Mouse (Mus musculus): ENCODE data around the gene Gm20388. TPM values are rescaled to one million over a fixed set of nuclear protein-coding genes. Genes with fewer than 3 reads are reported as not detected.
"Not testable (repeated sequence)": the region's sequence is repeated elsewhere in the genome, so short reads cannot be mapped to it uniquely, and the experiment has no call there.

The Gm20388 gene
- polyA plus RNA-seq, 1 experiment from 2014 or later: not detected

- H3K4me2 ChIP-seq: no peak overlapping the region
- H3K4me1 ChIP-seq: peaks cover 77% of the 10 kb centered on the region
- H3K9ac ChIP-seq: no peak overlapping the region
These were observed 3127.7 kb downstream of the Gm20388 start for GRCm38 (mm10) chr8:123038351-123038750.

GRCm38 (mm10) chr8:123039376-123040109, 3128.9 kb downstream of the Gm20388 start:
- H3K4me3 ChIP-seq: peak overlapping the region; percentile 100

More at GRCm38 (mm10) chr8:123038351-123038750, 3127.7 kb downstream of the Gm20388 start:
- 29% methylated on average over 2 of the region's 2 CpGs for WGBS
- Histone ChIP-seq H3K36me3 (no peaks in the 10 kb centered on the region), H3K4me3 (no peak overlapping the region), H3K27ac (replicated peaks) (no peak overlapping the region), H3K9me3 (no peaks in the 10 kb centered on the region), H3K27me3 (replicated peaks) (no peaks in the 10 kb centered on the region)
- no peak for ATAC-seq (ENCODE audit: extremely low read depth, insufficient number of reproducible peaks, low FRiP score, low TSS enrichment)

GRCm38 (mm10) chr8:123040110-123040650, 3129.5 kb downstream of the Gm20388 start:
- H3K36me3 ChIP-seq: 0 out of 2 replicates have a peak, but pooled peaks cover 2% of the 10 kb centered on the region
- ATAC-seq (ENCODE audit: extremely low read depth, insufficient number of reproducible peaks, low FRiP score, low TSS enrichment): no peak
- H3K27ac ChIP-seq (replicated peaks): peak overlapping the region; percentile 93
- 20% methylated on average over 4 of the region's 4 CpGs for WGBS
- H3K4me3 ChIP-seq: peak overlapping the region; percentile 100
- H3K4me1 ChIP-seq: peaks cover 71% of the 10 kb centered on the region
- no peaks in the 10 kb centered on the region for H3K27me3 ChIP-seq (replicated peaks)
- H3K9ac ChIP-seq: peak overlapping the region; percentile 100
- H3K4me2 ChIP-seq: peak overlapping the region; percentile 87
- H3K9me3 ChIP-seq: no peaks in the 10 kb centered on the region

More at GRCm38 (mm10) chr8:123039376-123040109, 3128.9 kb downstream of the Gm20388 start:
- no peaks in the 10 kb centered on the region for H3K27me3 ChIP-seq (replicated peaks)
- ATAC-seq (ENCODE audit: extremely low read depth, insufficient number of reproducible peaks, low FRiP score, low TSS enrichment): no peak
- H3K27ac ChIP-seq (replicated peaks): no peak overlapping the region; the same call in 1 of the 2 replicates
- H3K4me1 ChIP-seq: peaks cover 77% of the 10 kb centered on the region
- 0 out of 2 replicates have a peak, but pooled peaks cover 2% of the 10 kb centered on the region for H3K36me3 ChIP-seq
- no peaks in the 10 kb centered on the region for H3K9me3 ChIP-seq
- H3K9ac ChIP-seq: peak overlapping the region; percentile 12
- H3K4me2 ChIP-seq: peak overlapping the region; percentile 87
- 73% methylated on average over 11 of the region's 11 CpGs for WGBS

GRCm38 (mm10) chr8:123041008-123041773, 3130.6 kb downstream of the Gm20388 start:
- Histone ChIP-seq H3K9me3 (no peaks in the 10 kb centered on the region), H3K4me3 (peak overlapping the region; percentile 100), H3K4me1 (peaks cover 60% of the 10 kb centered on the region), H3K27me3 (replicated peaks) (no peaks in the 10 kb centered on the region), H3K4me2 (peak overlapping the region; percentile 87), H3K9ac (peak overlapping the region; percentile 100), H3K36me3 (0 out of 2 replicates have a peak, but pooled peaks cover 8% of the 10 kb centered on the region), H3K27ac (replicated peaks) (peak overlapping the region; percentile 93)
- no peak for ATAC-seq (ENCODE audit: extremely low read depth, insufficient number of reproducible peaks, low FRiP score, low TSS enrichment)
- WGBS: under 1% methylated on average over 70 of the region's 71 CpGs

GRCm38 (mm10) chr8:123041774-123042105, 3131.1 kb downstream of the Gm20388 start:
- 0 out of 2 replicates have a peak, but pooled peaks cover 8% of the 10 kb centered on the region for H3K36me3 ChIP-seq
- ATAC-seq (ENCODE audit: extremely low read depth, insufficient number of reproducible peaks, low FRiP score, low TSS enrichment): 0 out of 2 replicates have a peak, but pooled peaks have one; percentile 0
- H3K4me1 ChIP-seq: peaks cover 55% of the 10 kb centered on the region
- H3K9me3 ChIP-seq: no peaks in the 10 kb centered on the region
- peak overlapping the region; percentile 87 for H3K4me2 ChIP-seq
- no peaks in the 10 kb centered on the region for H3K27me3 ChIP-seq (replicated peaks)
- peak overlapping the region; percentile 93 for H3K27ac ChIP-seq (replicated peaks)
- peak overlapping the region; percentile 100 for H3K4me3 ChIP-seq
- peak overlapping the region; percentile 100 for H3K9ac ChIP-seq
- WGBS: under 1% methylated on average over 58 of the region's 60 CpGs

- Histone ChIP-seq H3K27me3 (replicated peaks) (no peaks in the 10 kb centered on the region), H3K9me3 (no peaks in the 10 kb centered on the region), H3K4me3 (peak within 1 kb of the TSS; percentile 100), H3K9ac (peak within 1 kb of the TSS; percentile 100), H3K4me2 (peak within 1 kb of the TSS; percentile 91), H3K27ac (replicated peaks) (peak within 1 kb of the TSS; percentile 99), H3K4me1 (peaks cover 49% of the 10 kb centered on the region), H3K36me3 (0 out of 2 replicates have a peak, but pooled peaks cover 8% of the 10 kb centered on the region)
- peak; percentile 98 for ATAC-seq (ENCODE audit: extremely low read depth, insufficient number of reproducible peaks, low FRiP score, low TSS enrichment)
- WGBS: under 1% methylated on average over 67 of the region's 91 CpGs
These were observed 3131.7 kb downstream of the Gm20388 start, which contains the start of gene Ankrd11 for GRCm38 (mm10) chr8:123042158-123042973. Gene Ankrd11, minus strand, starts transcription at chr8:123042277.

GRCm38 (mm10) chr8:123042974-123043625, 3132.5 kb downstream of the Gm20388 start:
- Histone ChIP-seq H3K9ac (peak overlapping the region; percentile 95), H3K4me1 (peaks cover 43% of the 10 kb centered on the region), H3K27ac (replicated peaks) (peak overlapping the region; percentile 99), H3K27me3 (replicated peaks) (no peaks in the 10 kb centered on the region), H3K36me3 (0 out of 2 replicates have a peak, but pooled peaks cover 8% of the 10 kb centered on the region), H3K4me2 (peak overlapping the region; percentile 91), H3K9me3 (no peaks in the 10 kb centered on the region), H3K4me3 (peak overlapping the region; percentile 100)
- 15% methylated on average over 22 of the region's 22 CpGs for WGBS
- ATAC-seq (ENCODE audit: extremely low read depth, insufficient number of reproducible peaks, low FRiP score, low TSS enrichment): no peak

GRCm38 (mm10) chr8:123043941-123044340, 3133.3 kb downstream of the Gm20388 start:
- Histone ChIP-seq H3K9me3 (no peaks in the 10 kb centered on the region), H3K4me1 (peaks cover 35% of the 10 kb centered on the region), H3K36me3 (0 out of 2 replicates have a peak, but pooled peaks cover 8% of the 10 kb centered on the region), H3K9ac (no peak overlapping the region), H3K4me2 (peak overlapping the region; percentile 91), H3K27ac (replicated peaks) (no peak overlapping the region), H3K4me3 (no peak overlapping the region), H3K27me3 (replicated peaks) (no peaks in the 10 kb centered on the region)
- no peak for ATAC-seq (ENCODE audit: extremely low read depth, insufficient number of reproducible peaks, low FRiP score, low TSS enrichment)
- WGBS: 79% methylated on average over 3 of the region's 3 CpGs

GRCm38 (mm10) chr8:123044743-123045425, 3134.2 kb downstream of the Gm20388 start:
- ATAC-seq (ENCODE audit: extremely low read depth, insufficient number of reproducible peaks, low FRiP score, low TSS enrichment); H3K36me3 ChIP-seq; H3K9ac ChIP-seq; H3K4me2 ChIP-seq; H3K27ac ChIP-seq (replicated peaks); H3K27me3 ChIP-seq (replicated peaks); H3K4me3 ChIP-seq; H3K9me3 ChIP-seq: not testable (repeated sequence)
- 89% methylated on average over 23 of the region's 23 CpGs for WGBS
- H3K4me1 ChIP-seq: peaks cover 26% of the 10 kb centered on the region

GRCm38 (mm10) chr8:123046706-123047105, 3136.1 kb downstream of the Gm20388 start:
- Histone ChIP-seq H3K9ac (no peak overlapping the region), H3K36me3 (0 out of 2 replicates have a peak, but pooled peaks cover 8% of the 10 kb centered on the region)

More at GRCm38 (mm10) chr8:123046706-123047105, 3136.1 kb downstream of the Gm20388 start:
- 69% methylated on average over 4 of the region's 4 CpGs for WGBS
- no peaks in the 10 kb centered on the region for H3K27me3 ChIP-seq (replicated peaks)
- peaks cover 15% of the 10 kb centered on the region for H3K4me1 ChIP-seq
- no peak for ATAC-seq (ENCODE audit: extremely low read depth, insufficient number of reproducible peaks, low FRiP score, low TSS enrichment)
- H3K4me2 ChIP-seq: no peak overlapping the region
- no peak overlapping the region for H3K27ac ChIP-seq (replicated peaks)
- no peaks in the 10 kb centered on the region for H3K9me3 ChIP-seq
- H3K4me3 ChIP-seq: no peak overlapping the region

All from heart, embryonic 13.5 days (tissue).